Mouse (Mus musculus) urinary bladder, adult 2 months (tissue): ENCODE data around the gene Fam43a. TPM values are rescaled to one million over a fixed set of nuclear protein-coding genes. Genes with fewer than 3 reads are reported as not detected.

ENCODE experiments used
- DNase-seq: peaks from one replicate; pipeline ENCODE4 v3.0.0; 2022; ENCODE audit warnings: low spot score
- polyA plus RNA-seq: library from polyadenylated mRNA; depleted of rRNA; stranded (reverse); fragments of >200 nt; gene quantifications from 2 replicates; pipeline ENCODE4 v1.2.3, GENCODE M21; 2012; rRNA removed

The Fam43a gene
- polyA plus RNA-seq, 1 experiment = 9.3 TPM

DNA sequence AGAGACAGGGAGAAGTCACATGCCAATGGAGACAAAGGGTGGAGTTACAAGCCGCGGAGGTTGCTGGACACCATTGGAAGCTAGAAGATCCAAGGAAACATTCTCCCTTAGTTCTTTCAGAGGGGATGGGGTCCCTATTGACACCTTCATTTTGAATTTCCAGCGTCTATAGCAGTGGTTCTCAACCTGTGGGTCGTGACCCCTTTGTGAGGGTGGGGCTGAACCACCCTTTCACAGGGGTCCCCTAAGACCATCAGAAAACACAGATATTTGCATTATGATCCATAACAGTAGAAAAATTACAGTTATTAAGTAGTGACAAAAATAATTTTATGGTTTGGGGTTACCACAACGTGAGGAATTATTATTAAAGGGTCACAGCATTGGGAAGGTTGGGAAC lies 30.0 kb downstream of the Fam43a start:
- no peak for DNase-seq

DNA sequence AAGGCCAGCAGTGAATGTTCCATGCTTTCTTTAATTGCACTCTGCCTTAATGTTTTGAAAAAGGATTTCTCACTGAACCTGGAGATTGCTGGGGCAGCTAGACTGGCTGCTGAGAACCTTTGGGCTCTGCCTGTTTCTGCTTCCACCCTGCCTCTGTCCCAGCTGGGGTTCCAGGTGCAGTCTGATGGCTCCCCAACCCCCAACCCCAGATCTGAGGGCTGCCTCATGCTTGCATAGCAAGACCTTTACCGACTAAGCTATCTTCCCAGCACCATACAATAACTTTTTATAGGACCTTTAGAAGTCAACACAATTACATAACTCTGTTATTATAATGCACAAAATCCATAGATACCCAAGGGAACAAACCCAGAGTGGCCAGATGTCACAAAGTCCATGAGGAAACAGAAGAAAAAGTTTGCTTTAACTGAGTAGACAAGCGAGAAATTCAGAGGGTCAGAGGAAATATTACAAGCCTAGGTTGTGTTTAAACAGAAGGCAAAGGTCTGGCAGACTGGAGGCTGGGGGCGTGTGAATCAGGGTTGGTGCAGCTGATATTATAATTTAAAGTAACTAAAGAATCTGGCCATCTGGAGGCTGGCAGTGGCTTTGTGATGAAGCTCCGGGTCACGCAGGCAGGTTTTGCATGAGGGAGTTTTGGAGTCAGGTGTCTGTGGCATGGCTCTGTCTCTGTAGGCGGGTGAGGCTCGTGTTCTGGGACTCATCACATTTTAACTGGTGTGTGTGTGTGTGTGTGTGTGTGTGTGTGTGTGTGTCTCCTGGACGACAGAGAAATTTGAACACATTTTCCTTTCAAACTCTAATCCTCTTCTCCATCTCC lies 34.6 kb downstream of the Fam43a start:
- DNase-seq = no peak

DNA sequence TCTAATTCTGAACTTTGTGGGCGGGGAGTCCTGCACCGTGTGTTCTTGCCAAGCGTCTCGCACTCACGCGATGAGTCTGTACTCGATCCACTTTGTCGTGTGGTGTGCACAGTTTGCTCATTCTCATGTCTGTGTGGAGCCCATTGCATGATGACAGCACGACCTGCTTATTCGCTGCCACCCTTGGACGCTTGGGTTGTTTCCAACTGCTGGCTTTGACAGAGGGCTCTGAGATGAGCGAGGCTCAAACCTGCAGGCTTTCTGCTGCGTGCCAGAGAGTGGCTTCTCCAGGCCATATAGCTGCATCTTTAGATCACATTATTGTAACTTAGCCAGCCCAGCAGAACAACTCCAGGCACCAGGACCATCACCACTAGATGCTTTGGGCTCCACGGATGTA lies 39.1 kb downstream of the Fam43a start:
- no peak for DNase-seq

DNA sequence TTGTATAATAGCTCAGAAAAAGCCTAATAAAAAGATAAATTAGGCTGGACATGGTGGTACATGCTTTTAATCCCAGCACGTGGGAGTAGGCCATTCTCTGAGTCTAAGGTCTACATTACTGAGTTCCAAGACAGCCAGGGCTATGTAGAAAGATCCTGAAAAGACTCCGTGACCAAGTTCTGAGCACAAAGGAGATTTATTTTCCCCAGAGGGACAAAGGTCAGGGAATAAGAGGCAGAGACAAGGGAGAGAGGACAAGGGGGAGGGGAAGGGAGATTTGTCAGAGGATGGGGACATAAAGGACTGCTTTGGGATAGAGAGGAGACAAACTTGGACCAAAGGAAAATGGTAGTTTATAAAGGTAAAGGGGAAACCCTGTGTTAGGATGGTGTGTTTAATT lies 41.1 kb downstream of the Fam43a start:
- no peak for DNase-seq

DNA sequence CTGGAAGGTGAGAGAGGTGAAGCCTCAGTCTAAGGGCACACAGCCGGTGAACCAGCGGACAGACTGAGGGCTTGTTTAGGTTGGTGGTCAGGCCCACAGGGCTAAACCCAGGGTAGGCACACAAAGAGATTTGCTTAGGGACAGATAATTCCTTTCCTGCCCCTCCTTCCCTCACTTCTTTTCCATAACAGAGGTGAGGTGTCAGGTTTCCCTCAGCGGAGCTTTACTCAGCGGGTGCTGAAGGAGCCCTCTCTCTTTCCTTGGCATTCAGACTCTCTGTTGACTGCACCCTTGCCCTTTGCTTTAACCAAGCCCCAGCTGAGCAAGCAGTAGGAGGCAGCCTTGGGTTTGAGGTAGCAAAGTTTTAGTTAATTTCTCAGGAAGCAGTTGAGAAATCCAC lies 41.9 kb downstream of the Fam43a start:
- no peak for DNase-seq

DNA sequence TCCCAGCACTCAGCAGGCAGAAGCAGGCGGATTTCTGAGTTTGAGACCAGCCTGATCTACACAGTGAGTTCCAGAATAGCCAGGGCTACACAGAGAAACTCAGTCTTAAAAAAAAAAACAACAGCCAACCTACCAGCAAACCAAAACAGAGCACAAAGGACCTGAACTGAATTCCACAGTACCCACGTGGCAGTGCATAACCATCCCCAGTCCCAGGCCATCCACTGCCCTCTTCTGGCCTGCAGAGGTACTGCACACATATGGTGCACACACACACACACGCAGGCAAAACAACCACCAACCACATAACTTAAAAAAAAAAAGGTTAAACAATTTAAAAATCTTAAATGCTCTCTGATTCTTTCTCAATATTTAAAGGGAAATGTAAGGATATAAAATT lies 42.7 kb downstream of the Fam43a start:
- no peak for DNase-seq

DNA sequence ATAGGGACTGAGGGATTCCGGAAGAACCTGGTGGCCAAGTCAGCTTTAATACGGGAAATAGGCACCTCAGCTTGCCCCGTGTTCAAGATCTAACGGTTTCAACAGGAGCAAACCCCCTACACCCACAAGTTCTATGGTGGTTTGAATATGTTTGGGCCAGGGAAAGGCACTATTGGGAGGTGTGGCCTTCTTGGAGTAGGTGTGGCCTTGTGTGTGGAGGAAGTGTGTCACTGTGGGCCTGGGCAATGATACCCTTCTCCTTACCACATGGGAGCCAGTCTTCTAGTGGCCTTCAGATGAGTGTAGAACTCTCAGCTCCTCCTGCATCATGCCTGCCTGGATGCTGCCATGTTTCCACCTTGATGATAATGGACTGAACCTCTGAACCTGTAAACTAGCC lies 45.5 kb downstream of the Fam43a start:
- no peak for DNase-seq

DNA sequence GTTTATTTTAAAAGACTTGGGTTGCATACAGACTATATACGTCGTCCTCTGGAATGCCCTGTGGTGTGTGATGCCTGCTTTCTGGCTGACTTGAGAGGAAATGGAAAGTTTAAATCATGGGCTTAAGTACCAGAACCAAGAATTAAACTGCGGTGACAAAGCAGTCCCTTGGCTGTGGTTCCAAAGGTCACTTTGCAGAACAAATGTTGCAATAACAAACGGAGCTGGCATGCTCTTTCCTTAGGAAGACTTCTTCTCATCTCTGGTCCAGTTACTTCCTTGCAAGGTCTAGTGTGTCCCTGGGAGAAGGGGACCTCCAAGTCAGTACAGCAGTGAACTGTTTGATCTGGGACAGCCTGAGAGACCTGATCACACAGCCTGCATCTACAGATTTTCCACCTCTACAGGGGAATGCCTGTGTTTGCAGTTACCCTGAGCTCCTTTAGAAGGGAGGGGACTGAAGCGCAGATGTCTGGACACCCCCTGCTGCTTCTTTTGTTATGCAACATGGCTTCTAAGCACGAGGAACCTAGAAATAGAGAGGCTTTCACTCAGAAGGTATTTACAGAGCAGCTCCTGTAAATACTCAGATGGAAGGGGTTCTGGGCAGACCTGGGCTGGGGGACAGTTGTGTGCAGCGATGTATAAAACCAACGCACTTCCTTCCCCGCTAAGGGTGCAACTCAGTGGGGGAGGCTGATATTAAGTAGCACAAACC lies 46.5 kb downstream of the Fam43a start:
- no peak for DNase-seq

DNA sequence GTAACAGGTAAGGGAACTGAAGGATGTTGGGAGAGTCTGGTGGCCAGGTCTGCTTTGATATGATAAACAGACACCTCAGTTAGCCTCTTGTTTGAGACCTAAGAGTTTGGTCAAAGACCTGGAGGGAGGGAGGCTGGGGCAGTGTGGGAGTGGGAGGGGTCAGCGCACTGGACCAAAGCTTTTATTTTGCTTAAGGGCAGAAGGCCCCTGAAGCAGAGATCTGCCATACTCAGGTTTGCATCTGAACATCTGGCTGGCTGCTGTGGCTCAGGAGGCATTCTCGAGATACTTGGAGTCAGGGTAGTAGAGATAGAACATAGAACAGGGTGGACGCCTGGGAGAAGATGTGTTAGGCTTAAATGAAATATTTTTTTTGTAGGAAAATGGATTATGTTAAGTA lies 47.3 kb downstream of the Fam43a start:
- DNase-seq = no peak

DNA sequence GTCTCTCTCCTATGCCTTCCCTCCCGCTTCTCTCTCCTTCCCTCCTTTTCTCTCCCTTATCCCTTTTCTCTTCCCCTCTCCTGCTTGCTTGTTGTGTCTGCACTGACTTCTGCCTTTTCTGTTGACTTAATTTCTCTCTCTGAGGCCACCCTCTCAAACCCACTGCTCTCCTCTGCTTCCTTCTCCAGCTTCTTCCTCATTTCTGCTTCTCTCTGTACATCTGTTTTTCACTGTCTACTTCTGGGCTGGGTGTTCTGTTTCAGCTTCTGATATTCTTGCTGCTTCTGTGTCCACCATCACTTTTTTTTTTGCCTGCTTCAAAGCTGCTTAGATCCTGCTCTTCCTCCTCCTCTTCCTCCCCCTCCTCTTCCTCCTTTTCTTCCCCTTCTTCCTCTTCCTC lies 51.8 kb downstream of the Fam43a start:
- DNase-seq = no peak

Other genes with a start within 250 kb of the Fam43a start
- 42.8 and 45.2 TPM in 2 replicates for gene Atp13a3, start 193.7 kb upstream of the Fam43a start, polyA plus RNA-seq
- 6.2 and 6.3 TPM in 2 replicates for gene Tmem44, start 48.9 kb upstream of the Fam43a start, polyA plus RNA-seq
- gene Lsg1, start 12.1 kb upstream of the Fam43a start, polyA plus RNA-seq = 22.0 and 22.5 TPM in 2 replicates